Mouse (Mus musculus): ENCODE data around the gene Tspo2.
"Not testable (repeated sequence)": the region's sequence is repeated elsewhere in the genome, so short reads cannot be mapped to it uniquely, and the experiment has no call there.

The Tspo2 gene

GRCm38 (mm10) chr17:48451353-48451675, at the start of gene Tspo2:
Gene Tspo2 (minus strand): TSS chr17:48451522.
- DNase-seq = no peak

GRCm38 (mm10) chr17:48500846-48501445, 49.6 kb upstream of the Tspo2 start:
- DNase-seq = no peak

GRCm38 (mm10) chr17:48497986-48498385, 46.7 kb upstream of the Tspo2 start:
- DNase-seq = no peak

- no peak for DNase-seq
These were observed 42.7 kb upstream of the Tspo2 start for GRCm38 (mm10) chr17:48493986-48494385.

GRCm38 (mm10) chr17:48493582-48493981, 42.3 kb upstream of the Tspo2 start:
- no peak for DNase-seq

GRCm38 (mm10) chr17:48492621-48493020, 41.3 kb upstream of the Tspo2 start:
- no peak for DNase-seq

GRCm38 (mm10) chr17:48489466-48489865, 38.1 kb upstream of the Tspo2 start:
- no peak for DNase-seq

GRCm38 (mm10) chr17:48484191-48484590, 32.9 kb upstream of the Tspo2 start:
- DNase-seq = no peak

- no peak for DNase-seq
These were observed 32.4 kb upstream of the Tspo2 start for GRCm38 (mm10) chr17:48483764-48484163.

- no peak for DNase-seq
These were observed 28.6 kb upstream of the Tspo2 start for GRCm38 (mm10) chr17:48479952-48480351.

- no peak for DNase-seq
These were observed 24.1 kb upstream of the Tspo2 start for GRCm38 (mm10) chr17:48475444-48475843.

GRCm38 (mm10) chr17:48474282-48474681, 23.0 kb upstream of the Tspo2 start:
- not testable (repeated sequence) for DNase-seq

GRCm38 (mm10) chr17:48467395-48468231, 16.3 kb upstream of the Tspo2 start:
- peak; percentile 86 for DNase-seq

GRCm38 (mm10) chr17:48466769-48467394, 15.6 kb upstream of the Tspo2 start:
- DNase-seq = peak; percentile 18

GRCm38 (mm10) chr17:48463391-48463790, 12.1 kb upstream of the Tspo2 start:
- no peak for DNase-seq

GRCm38 (mm10) chr17:48462096-48462495, 10.8 kb upstream of the Tspo2 start:
- peak; percentile 8 for DNase-seq

- DNase-seq = no peak
These were observed 6.8 kb upstream of the Tspo2 start for GRCm38 (mm10) chr17:48457971-48458653.

- DNase-seq = no peak
These were observed 4.6 kb upstream of the Tspo2 start for GRCm38 (mm10) chr17:48455955-48456354.

GRCm38 (mm10) chr17:48454688-48455087, 3.4 kb upstream of the Tspo2 start, which contains the start of gene Unc5cl:
Gene Unc5cl (plus strand): TSS chr17:48454901.
- peak; percentile 66 for DNase-seq

GRCm38 (mm10) chr17:48454190-48454589, 2.9 kb upstream of the Tspo2 start:
- DNase-seq = no peak

- no peak for DNase-seq
These were observed 2.2 kb upstream of the Tspo2 start for GRCm38 (mm10) chr17:48453489-48453888.

- DNase-seq = no peak
These were observed 577 bp upstream of the Tspo2 start for GRCm38 (mm10) chr17:48451753-48452444.

All from lung, postnatal 36 days (tissue).